In the genomic region with DNA sequence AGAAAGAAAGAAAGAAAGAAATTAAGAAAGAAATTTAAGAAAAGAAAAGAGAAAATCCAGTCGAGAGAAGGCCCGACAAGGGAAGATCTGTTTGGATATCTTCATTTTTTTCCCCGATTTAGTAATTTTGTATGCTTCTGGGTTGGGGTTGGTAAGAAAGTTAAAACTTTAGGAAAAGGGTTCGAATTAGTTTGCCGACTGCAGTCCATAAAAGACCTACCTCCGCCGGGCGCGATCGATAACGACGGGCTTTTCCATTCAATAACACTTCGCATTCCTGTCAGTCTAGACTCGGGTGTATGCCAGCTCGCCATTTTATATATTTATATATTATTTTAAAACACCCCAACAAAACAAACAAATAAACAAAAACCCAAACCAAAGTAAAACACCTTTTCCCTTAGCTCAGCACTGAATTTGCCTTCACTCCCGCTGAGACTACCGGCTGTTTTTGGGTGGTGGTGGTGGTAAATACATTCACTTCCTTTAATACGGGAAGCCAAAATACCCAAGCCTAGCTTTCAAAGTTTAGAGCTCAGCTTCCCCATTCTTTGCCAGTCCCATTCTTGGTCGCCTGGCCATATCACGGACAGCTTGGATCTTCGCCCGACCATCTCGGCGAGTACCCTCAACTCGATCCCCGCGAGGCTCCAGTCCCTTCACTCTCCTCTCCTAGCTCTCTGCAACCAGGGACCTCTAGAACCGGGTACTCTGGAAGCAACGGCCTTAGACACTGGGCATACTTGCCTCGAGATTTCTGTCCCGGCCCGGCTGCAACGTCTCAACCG, we compare ENCODE assay signal across 11 mouse cellular contexts. TPM values are rescaled to one million over a fixed set of nuclear protein-coding genes. Genes with fewer than 3 reads are reported as not detected.
DNase-seq lines count a peak whose midpoint lies in the region; ATAC-seq and TF ChIP-seq lines count a peak whose summit lies in the region.
"Had no signal": no experiment of that assay in that cellular context is flagged by ENCODE, and none has a peak within 500 bp of the region (broad histone marks: within the 10 kb centered on the region; RNA-seq: fewer than 3 reads in every experiment).

No protein-coding gene starts in this region.

- no peak overlapping the region for H3K4me2 ChIP-seq in hindbrain, postnatal 0 days (ENCODE audit: low read depth, low read length)
- peak overlapping the region; percentile 72 for H3K4me2 ChIP-seq in forebrain, embryonic 11.5 days (ENCODE audit: low read depth, low read length, severe bottlenecking)

- ATAC-seq in hindbrain, postnatal 0 days = no peak
- ATAC-seq in forebrain, embryonic 11.5 days (replicated peaks; ENCODE audit: low FRiP score) = no peak
- ATAC-seq in megakaryocyte, adult 5-6 weeks (ENCODE audit: poor library complexity, severe bottlenecking) = peak; percentile 54

- H3K9me3 ChIP-seq in hindbrain, embryonic 10.5 days = no peaks in the 10 kb centered on the region
- H3K9me3 ChIP-seq in hindbrain, postnatal 0 days (ENCODE audit: low read length) = no peaks in the 10 kb centered on the region
- no peaks in the 10 kb centered on the region for H3K9me3 ChIP-seq in E14TG2a.4 (ENCODE audit: low read length)
- no peaks in the 10 kb centered on the region for H3K9me3 ChIP-seq in forebrain, embryonic 11.5 days (ENCODE audit: control insufficient read depth, low read length)

- peak overlapping the region; percentile 53 for H3K4me3 ChIP-seq in hindbrain, embryonic 10.5 days
- H3K4me3 ChIP-seq in hindbrain, postnatal 0 days (ENCODE audit: low read length) = no peak overlapping the region
- H3K4me3 ChIP-seq in E14TG2a.4 (replicated peaks; ENCODE audit: low read length) = peak overlapping the region; percentile 70; the same call in 1 of the 2 replicates
- peak overlapping the region; percentile 88 for H3K4me3 ChIP-seq in forebrain, embryonic 11.5 days (ENCODE audit: low read depth, low read length)

- H3K36me3 ChIP-seq in hindbrain, embryonic 10.5 days = no peaks in the 10 kb centered on the region
- no peaks in the 10 kb centered on the region for H3K36me3 ChIP-seq in hindbrain, postnatal 0 days (ENCODE audit: insufficient read depth, low read length)
- H3K36me3 ChIP-seq in E14TG2a.4 (ENCODE audit: insufficient read depth, low read length) = no peaks in the 10 kb centered on the region
- H3K36me3 ChIP-seq in forebrain, embryonic 11.5 days (ENCODE audit: control insufficient read depth, insufficient read depth, low read length) = no peaks in the 10 kb centered on the region

- no peak overlapping the region for H3K27ac ChIP-seq in hindbrain, embryonic 10.5 days
- H3K27ac ChIP-seq in hindbrain, postnatal 0 days = no peak overlapping the region
- peak overlapping the region; percentile 99 for H3K27ac ChIP-seq in forebrain, embryonic 11.5 days (ENCODE audit: low read depth, low read length)

- peak; percentile 48 for DNase-seq in hindbrain, embryonic 10.5 days (ENCODE audit: low spot score)
- no peak for DNase-seq in hindbrain, postnatal 0 days (ENCODE audit: low spot score)
- DNase-seq in forebrain, embryonic 11.5 days (ENCODE audit: low spot score) = peak; percentile 67
- no peak for DNase-seq in MN1 (ENCODE audit: low spot score)
- no peak for DNase-seq in ovary, postnatal 14 days (ENCODE audit: low spot score)
- DNase-seq in adrenal gland, postnatal 4 days (ENCODE audit: low spot score in 2 of 2) = no peak
- DNase-seq: gastrocnemius, postnatal 14 days; thymus, postnatal 36 days had no signal

- peaks cover 37% of the 10 kb centered on the region for H3K4me1 ChIP-seq in hindbrain, embryonic 10.5 days (replicated peaks)
- H3K4me1 ChIP-seq in hindbrain, postnatal 0 days (ENCODE audit: insufficient read depth, low read length) = no peaks in the 10 kb centered on the region
- H3K4me1 ChIP-seq in E14TG2a.4 (replicated peaks; ENCODE audit: low read depth, low read length) = peaks cover 23% of the 10 kb centered on the region
- peaks cover 4% of the 10 kb centered on the region; the same call in 1 of the 2 replicates for H3K4me1 ChIP-seq in forebrain, embryonic 11.5 days (replicated peaks; ENCODE audit: control insufficient read depth, insufficient read depth, low read length)

- H3K9ac ChIP-seq in hindbrain, postnatal 0 days (replicated peaks; ENCODE audit: low read length) = no peak overlapping the region
- H3K9ac ChIP-seq in forebrain, embryonic 11.5 days (ENCODE audit: low read length) = peak overlapping the region; percentile 99

- no peak for TF ChIP-seq CTCF in hindbrain, postnatal 0 days (IDR thresholded peaks at IDR 0.05; ENCODE audit: low read depth)
- TF ChIP-seq CTCF in E14TG2a.4 (conservative IDR thresholded peaks at IDR 0.05; ENCODE audit: low read length) = no peak

- peaks cover 100% of the 10 kb centered on the region for H3K27me3 ChIP-seq in hindbrain, embryonic 10.5 days (ENCODE audit: insufficient read depth, poor library complexity, severe bottlenecking)
- peaks cover 71% of the 10 kb centered on the region for H3K27me3 ChIP-seq in hindbrain, postnatal 0 days (ENCODE audit: insufficient read depth, low read length)
- peaks cover 98% of the 10 kb centered on the region for H3K27me3 ChIP-seq in E14TG2a.4 (ENCODE audit: insufficient read depth, low read length)
- peaks cover 19% of the 10 kb centered on the region for H3K27me3 ChIP-seq in forebrain, embryonic 11.5 days (ENCODE audit: control insufficient read depth, insufficient read depth, low read length)

- WGBS in hindbrain, embryonic 10.5 days = 1% methylated on average over 34 of the region's 34 CpGs
- WGBS in hindbrain, postnatal 0 days = 2% methylated on average over 34 of the region's 34 CpGs
- WGBS in forebrain, embryonic 11.5 days = under 1% methylated on average over 34 of the region's 34 CpGs

RNA-seq across cellular contexts. Expression of a gene that starts 2.4 kb away (rescaled TPM):
- 1.2 and 2.3 TPM in 2 replicates for polyA plus RNA-seq in hindbrain, embryonic 10.5 days (2016; fragmentation: Nextera tagmentation; extraction: Ambion mirVana)
- total RNA-seq in hindbrain, postnatal 0 days (2014; rRNA removed) = 0.18 and 0.47 TPM in 2 replicates
- polyA plus RNA-seq in hindbrain, postnatal 0 days (2015; fragmentation: Nextera tagmentation; extraction: Ambion mirVana) = 0.08 and 0.15 TPM in 2 replicates
- 75.6 and 78.9 TPM in 2 replicates for polyA plus RNA-seq in forebrain, embryonic 11.5 days (2014; fragmentation: Nextera tagmentation; extraction: Ambion mirVana)
- total RNA-seq in megakaryocyte, adult 5-6 weeks (2015) = not detected in 2 replicates
- total RNA-seq in megakaryocyte, adult 5-6 weeks (2017) = not detected in 2 replicates
- 10 to 100 TPM in 1 of 2 experiments, under 1 TPM in 1; 0.96 to 14.3 TPM for total RNA-seq in adrenal gland, postnatal 4 days (2021)
- polyA plus RNA-seq: neural tube, embryonic 14.5 days had no signal

Comparison
In these comparisons a context has a peak if more than half of its experiments do, and no peak if none do; other contexts are left out.
1. DNase-seq: peak in hindbrain, embryonic 10.5 days (single experiment) and forebrain, embryonic 11.5 days (single experiment); none in hindbrain, postnatal 0 days (single experiment), MN1 (single experiment), ovary, postnatal 14 days (single experiment) and adrenal gland, postnatal 4 days (0 of 2).